Mouse (Mus musculus): ENCODE data around the gene Aars.

DNA sequence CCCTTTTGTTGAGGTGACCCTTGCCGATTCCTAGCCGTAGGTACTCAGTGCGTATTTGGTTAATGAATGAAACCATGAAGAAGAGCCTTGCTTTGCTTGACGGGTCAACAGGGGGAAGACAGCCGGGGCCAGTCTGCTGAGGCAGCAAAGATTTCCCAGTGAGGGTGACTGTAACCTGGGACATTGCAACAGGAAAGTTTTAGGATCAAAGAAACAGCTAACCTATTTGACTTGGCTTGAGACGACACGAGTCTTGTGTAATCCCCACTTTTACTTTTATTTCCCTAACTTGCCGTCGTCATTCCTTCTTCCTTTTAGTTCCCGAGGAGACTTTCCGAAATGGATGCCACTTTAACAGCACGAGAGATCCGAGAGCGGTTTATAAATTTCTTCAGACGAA lies 3.6 kb downstream of the Aars start:
- no peak for TF ChIP-seq CTCF (IDR thresholded peaks at IDR 0.05; ENCODE audit: extremely low read depth, insufficient read length, insufficient replicate concordance, low read depth, low read length)
- TF ChIP-seq POLR2A (IDR thresholded peaks at IDR 0.05; ENCODE audit: low read depth, low read length) = no peak
